Mouse (Mus musculus) urinary bladder, postnatal 10 days (tissue): ENCODE measurements around the gene Brwd3.
A peak's percentile ranks its signal among the peaks of the same experiment; 100 is the strongest.

Experiments
- DNase-seq: peaks from one replicate; pipeline ENCODE4 v3.0.0; 2022; ENCODE audit warnings: low spot score

The Brwd3 gene

GRCm38 (mm10) chrX:108834090-108834774 lies at the start of gene Brwd3:
Gene Brwd3, minus strand, starts transcription at chrX:108834372.
- peak; percentile 16 for DNase-seq

DNA sequence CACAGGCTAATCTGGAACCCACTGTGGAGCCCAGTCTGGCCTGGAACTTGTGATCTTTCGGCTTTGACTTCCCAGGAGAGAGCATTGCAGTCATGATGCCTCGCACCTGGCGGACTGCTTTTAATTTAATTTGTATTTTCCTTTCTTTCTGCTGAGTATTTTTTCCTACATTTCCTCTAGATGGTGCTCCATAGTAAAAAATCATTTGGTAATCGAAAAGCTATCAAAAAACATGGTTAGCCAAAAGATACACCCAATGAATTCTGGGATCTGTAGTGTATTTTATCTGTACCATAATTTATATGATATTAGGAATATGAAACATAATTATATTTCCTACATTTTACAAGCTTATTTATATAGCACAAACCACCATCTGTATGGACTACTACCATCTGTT lies 28.5 kb upstream of the Brwd3 start:
- DNase-seq, result no peak

DNA sequence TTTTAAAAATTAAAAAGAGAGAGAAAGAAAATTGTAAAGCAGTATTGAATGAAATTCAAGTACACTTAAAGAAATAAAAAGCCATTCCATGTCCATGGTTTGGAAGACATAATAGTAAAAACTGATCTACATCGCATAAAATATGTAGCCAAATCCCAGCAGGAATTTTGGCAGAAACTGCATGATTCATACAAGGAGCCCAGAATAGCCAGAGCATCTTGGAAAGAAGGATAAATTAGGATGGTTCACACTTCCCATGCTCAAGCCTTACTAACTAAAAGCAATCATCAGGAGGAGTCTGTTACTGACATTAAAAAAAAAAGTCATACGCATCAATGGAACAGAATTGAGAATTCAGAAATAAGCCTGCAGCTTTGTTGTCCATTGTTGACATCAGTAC lies 8.5 kb upstream of the Brwd3 start:
- no peak for DNase-seq

DNA sequence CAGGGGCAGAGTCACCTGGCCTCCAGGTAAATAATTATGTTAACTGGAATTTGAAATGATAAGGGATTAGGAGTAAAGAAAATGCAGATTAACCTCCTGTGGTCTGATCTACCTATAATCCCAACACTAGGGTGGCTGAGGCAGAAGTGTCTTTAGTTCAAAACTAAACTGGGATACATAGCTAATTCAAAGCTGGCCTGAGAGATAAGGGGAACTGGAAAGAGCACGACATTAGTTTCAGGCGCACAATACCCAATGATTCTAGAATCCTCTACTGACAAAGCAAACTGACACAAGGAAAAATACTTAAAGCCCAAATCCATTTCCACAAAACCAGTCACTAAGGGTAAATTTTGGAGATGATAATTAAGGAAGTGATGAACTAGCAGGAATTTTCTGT lies 2.2 kb upstream of the Brwd3 start:
- DNase-seq, result no peak

DNA sequence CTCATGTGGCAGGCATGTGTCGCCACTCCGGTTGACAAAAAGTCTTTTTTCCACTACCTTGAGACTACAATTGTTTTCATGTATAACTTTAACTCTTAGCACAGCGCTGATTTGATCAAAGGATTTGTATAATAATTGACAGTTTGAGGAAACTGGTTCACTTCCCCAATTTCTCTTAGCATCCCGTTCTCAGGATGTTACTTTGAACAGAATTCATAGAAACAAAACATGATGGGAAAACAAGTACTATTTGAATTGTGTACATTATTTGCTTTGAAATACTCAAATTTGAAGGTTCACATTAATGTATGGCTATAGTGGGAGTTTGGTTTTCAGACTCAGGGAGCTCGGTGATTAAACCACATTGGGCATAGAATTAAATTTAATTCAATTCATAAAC lies 1.1 kb upstream of the Brwd3 start:
- no peak for DNase-seq

GRCm38 (mm10) chrX:108833381-108834020 lies 671 bp downstream of the Brwd3 start:
- no peak for DNase-seq

GRCm38 (mm10) chrX:108832674-108833189 lies 1.4 kb downstream of the Brwd3 start:
- peak; percentile 17 for DNase-seq

GRCm38 (mm10) chrX:108831231-108831630 lies 2.9 kb downstream of the Brwd3 start:
- DNase-seq, result no peak

DNA sequence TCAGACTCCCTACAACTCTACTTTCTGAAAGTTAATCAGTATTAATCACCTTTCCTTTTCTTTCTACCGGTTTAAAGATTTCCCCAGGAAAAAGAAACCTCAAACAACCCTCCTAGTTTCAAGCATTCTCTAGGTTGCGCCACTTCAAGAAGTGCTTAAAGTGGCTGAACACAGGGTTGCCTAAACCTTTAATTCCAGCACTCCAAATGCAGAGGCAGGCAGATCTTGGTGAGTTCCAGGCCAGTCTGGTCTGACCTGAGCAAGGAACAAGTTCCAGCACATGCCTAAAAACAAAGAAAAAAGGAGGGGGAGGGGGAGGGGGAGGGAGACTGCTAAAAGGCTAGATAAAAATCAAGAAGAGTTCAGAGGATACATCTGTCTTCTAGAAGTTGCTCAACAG lies 6.1 kb downstream of the Brwd3 start:
- DNase-seq, result no peak

DNA sequence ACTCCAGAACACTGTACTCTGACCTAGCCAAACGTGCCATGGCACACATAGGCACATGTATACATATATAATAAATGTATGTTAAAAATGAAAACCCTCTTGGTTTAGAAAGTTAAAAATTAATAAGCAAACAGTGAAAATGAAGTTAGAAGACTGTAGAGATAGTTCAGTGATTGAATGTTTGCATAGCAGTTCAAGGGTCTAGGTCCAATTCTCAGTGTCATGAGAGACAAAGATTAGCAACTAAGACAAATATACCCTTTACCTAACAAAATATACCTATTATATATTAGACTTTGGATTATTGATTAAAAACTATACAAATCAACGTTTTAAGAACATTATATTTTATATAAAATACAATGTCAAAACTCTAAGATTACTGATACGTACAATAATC lies 36.9 kb downstream of the Brwd3 start:
- DNase-seq, result no peak

DNA sequence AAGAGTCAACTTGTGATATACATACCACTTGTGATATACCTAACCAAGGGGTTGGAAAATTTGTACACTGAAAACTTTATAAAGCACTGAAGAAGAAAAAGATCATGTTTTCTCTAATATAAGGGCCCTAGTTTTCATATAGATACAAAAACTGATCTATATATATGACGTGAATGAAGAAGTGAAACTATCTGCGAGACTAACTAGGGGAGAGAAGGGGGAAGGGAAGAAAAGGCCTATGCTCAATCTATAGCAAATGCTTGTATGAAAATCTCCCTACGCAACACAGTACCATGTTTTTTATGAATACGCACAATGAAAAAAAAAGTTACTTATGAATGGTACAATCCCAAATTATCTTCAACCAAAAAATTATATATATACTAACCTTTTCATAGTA lies 50.4 kb downstream of the Brwd3 start:
- DNase-seq, result no peak

GRCm38 (mm10) chrX:108731755-108732154 lies 102.4 kb downstream of the Brwd3 start:
- no peak for DNase-seq

- DNase-seq, result no peak
Observed at GRCm38 (mm10) chrX:108729564-108729963, 104.6 kb downstream of the Brwd3 start.

DNA sequence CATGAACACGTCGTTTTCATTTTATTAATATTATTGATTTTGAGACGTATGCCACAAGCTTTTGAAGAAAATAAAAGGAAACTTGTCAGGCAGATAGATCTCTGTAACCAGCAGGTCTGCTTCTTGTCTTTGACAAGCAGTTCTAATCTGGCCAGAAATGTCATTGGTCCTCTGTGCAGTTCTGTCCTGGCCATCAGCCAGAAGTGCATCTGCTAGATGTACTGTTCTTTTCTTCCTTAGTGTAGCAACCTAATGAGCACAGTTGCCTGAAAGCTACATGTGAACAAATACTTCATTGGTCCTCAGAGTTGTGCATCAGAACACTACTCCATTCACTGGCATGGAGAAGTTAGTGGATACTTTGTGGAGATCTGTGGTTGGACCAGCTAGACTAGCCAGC lies 105.1 kb downstream of the Brwd3 start:
- DNase-seq, result no peak

GRCm38 (mm10) chrX:108728334-108728733 lies 105.8 kb downstream of the Brwd3 start:
- no peak for DNase-seq

GRCm38 (mm10) chrX:108724241-108724640 lies 109.9 kb downstream of the Brwd3 start:
- no peak for DNase-seq

- DNase-seq, result no peak
Observed at GRCm38 (mm10) chrX:108722447-108722846, 111.7 kb downstream of the Brwd3 start.

DNA sequence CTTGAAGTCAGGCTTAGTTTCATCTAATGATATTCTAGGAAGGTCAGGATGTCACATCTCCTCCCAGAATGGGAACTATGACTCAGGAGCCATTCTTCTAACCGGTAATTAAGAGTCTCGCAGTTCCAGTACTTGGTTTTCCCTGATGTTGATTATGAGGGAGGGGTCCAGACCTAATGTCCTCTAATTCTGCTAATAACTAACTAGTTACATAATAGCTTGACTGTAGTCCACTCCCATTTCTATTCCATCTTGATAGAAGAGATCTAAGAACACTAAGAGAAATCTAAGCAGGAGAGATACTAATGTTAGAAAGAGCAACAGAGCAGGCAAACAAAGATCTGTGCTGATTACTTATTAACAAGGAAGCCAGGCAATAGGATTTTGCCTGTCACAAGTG lies 129.9 kb downstream of the Brwd3 start:
- DNase-seq, result no peak
